ENCODE assay signal across 12 mouse cellular contexts in the genomic region with DNA sequence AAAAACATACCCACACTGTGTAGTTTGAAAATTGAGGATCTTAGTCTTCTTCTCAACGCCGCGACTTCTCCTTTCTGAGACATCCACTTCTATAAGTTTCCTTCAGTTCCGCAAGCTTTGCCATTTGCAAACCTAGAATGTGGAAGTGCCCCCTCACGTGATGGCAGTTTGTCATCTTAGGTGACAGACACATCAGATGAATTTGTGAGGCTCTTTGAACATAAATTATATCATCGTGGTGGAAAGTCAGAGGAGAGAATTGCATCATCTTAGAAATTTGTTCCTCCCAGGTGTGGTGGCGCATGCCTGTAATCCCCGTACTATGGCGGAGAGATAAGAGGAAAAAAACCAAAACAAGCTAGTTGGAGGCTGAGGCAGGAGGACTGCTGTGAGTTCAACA. TPM values are rescaled to one million over a fixed set of nuclear protein-coding genes. Genes with fewer than 3 reads are reported as not detected.
DNase-seq lines count a peak whose midpoint lies in the region; ATAC-seq and TF ChIP-seq lines count a peak whose summit lies in the region.
"Had no signal": no experiment of that assay in that cellular context is flagged by ENCODE, and none has a peak within 500 bp of the region (broad histone marks: within the 10 kb centered on the region; RNA-seq: fewer than 3 reads in every experiment).

No protein-coding gene starts in this region.

- no peak for ATAC-seq in kidney, embryonic 15.5 days (replicated peaks; ENCODE audit: low FRiP score)
- ATAC-seq in lung, embryonic 14.5 days (ENCODE audit: insufficient read depth) = no peak
- no peak for ATAC-seq in midbrain, embryonic 15.5 days (replicated peaks)
- ATAC-seq: forebrain, embryonic 15.5 days had no signal

- no peaks in the 10 kb centered on the region for H3K4me1 ChIP-seq in kidney, adult 2 months (ENCODE audit: control insufficient read depth, insufficient read depth, low read length)
- 0 out of 2 replicates have a peak, but pooled peaks cover 4% of the 10 kb centered on the region for H3K4me1 ChIP-seq in kidney, embryonic 15.5 days
- H3K4me1 ChIP-seq in lung, embryonic 14.5 days (ENCODE audit: insufficient read depth) = no peaks in the 10 kb centered on the region
- H3K4me1 ChIP-seq in midbrain, embryonic 15.5 days = no peaks in the 10 kb centered on the region
- H3K4me1 ChIP-seq in midbrain, embryonic 10.5 days = peaks cover 6% of the 10 kb centered on the region
- H3K4me1 ChIP-seq: forebrain, embryonic 15.5 days had no signal

- H3K9ac ChIP-seq in kidney, embryonic 15.5 days = no peak overlapping the region
- H3K9ac ChIP-seq in lung, embryonic 14.5 days = no peak overlapping the region
- H3K9ac ChIP-seq in midbrain, embryonic 15.5 days = no peak overlapping the region
- H3K9ac ChIP-seq: forebrain, embryonic 15.5 days; heart, embryonic 15.5 days had no signal

- H3K4me3 ChIP-seq in kidney, adult 2 months (ENCODE audit: insufficient read depth, low read depth, low read length) = no peak overlapping the region
- no peak overlapping the region for H3K4me3 ChIP-seq in kidney, embryonic 15.5 days (replicated peaks)
- no peak overlapping the region for H3K4me3 ChIP-seq in lung, embryonic 14.5 days (ENCODE audit: low read depth, low read length)
- no peak overlapping the region for H3K4me3 ChIP-seq in midbrain, embryonic 15.5 days
- no peak overlapping the region for H3K4me3 ChIP-seq in midbrain, embryonic 10.5 days
- H3K4me3 ChIP-seq: forebrain, embryonic 15.5 days; heart, embryonic 15.5 days had no signal

- H3K4me2 ChIP-seq in kidney, embryonic 15.5 days = no peak overlapping the region
- no peak overlapping the region for H3K4me2 ChIP-seq in lung, embryonic 14.5 days
- H3K4me2 ChIP-seq in midbrain, embryonic 15.5 days = no peak overlapping the region
- H3K4me2 ChIP-seq: forebrain, embryonic 15.5 days; heart, embryonic 15.5 days; midbrain, embryonic 11.5 days had no signal

- DNase-seq in kidney, adult 2 months = peak; percentile 43
- DNase-seq in MEL-GATA-1-ER (ENCODE audit: extremely low read depth, low read depth) = peak; percentile 95
- DNase-seq in lung, embryonic 14.5 days = peak; percentile 29
- peak; percentile 50 for DNase-seq in spleen, adult 12 weeks (ENCODE audit: low spot score)
- no peak for DNase-seq in midbrain, embryonic 10.5 days (ENCODE audit: low spot score)
- no peak for DNase-seq in thymus, adult 18-20 months
- DNase-seq: kidney, adult 8-10 months had no signal

- H3K9me3 ChIP-seq in kidney, embryonic 15.5 days (replicated peaks) = no peaks in the 10 kb centered on the region
- no peaks in the 10 kb centered on the region for H3K9me3 ChIP-seq in lung, embryonic 14.5 days (ENCODE audit: low read depth, low read length)
- no peaks in the 10 kb centered on the region for H3K9me3 ChIP-seq in midbrain, embryonic 15.5 days
- no peaks in the 10 kb centered on the region for H3K9me3 ChIP-seq in midbrain, embryonic 10.5 days (replicated peaks)
- H3K9me3 ChIP-seq: forebrain, embryonic 15.5 days; heart, embryonic 15.5 days had no signal

- TF ChIP-seq CTCF in kidney, adult 2 months (conservative IDR thresholded peaks at IDR 0.05; ENCODE audit: insufficient read depth, insufficient read length, low read depth, low read length) = no peak
- TF ChIP-seq CTCF in lung, embryonic 14.5 days (IDR thresholded peaks at IDR 0.05; ENCODE audit: low read depth) = no peak

- TF ChIP-seq POLR2A in kidney, adult 2 months (IDR thresholded peaks at IDR 0.05; ENCODE audit: low read depth, low read length) = no peak

- WGBS in kidney, adult 2 months = 88% methylated on average over 9 of the region's 9 CpGs
- WGBS in kidney, embryonic 15.5 days = 90% methylated on average over 9 of the region's 9 CpGs
- 85% methylated on average over 9 of the region's 9 CpGs for WGBS in lung, embryonic 14.5 days
- WGBS in midbrain, embryonic 15.5 days = 93% methylated on average over 9 of the region's 9 CpGs
- WGBS in midbrain, embryonic 10.5 days = 94% methylated on average over 9 of the region's 9 CpGs

- no peaks in the 10 kb centered on the region for H3K36me3 ChIP-seq in kidney, adult 2 months (ENCODE audit: control insufficient read depth, insufficient read depth, low read length)
- H3K36me3 ChIP-seq in kidney, embryonic 15.5 days = no peaks in the 10 kb centered on the region
- no peaks in the 10 kb centered on the region for H3K36me3 ChIP-seq in lung, embryonic 14.5 days (ENCODE audit: insufficient read depth)
- no peaks in the 10 kb centered on the region for H3K36me3 ChIP-seq in midbrain, embryonic 15.5 days (replicated peaks)
- no peaks in the 10 kb centered on the region for H3K36me3 ChIP-seq in midbrain, embryonic 10.5 days
- H3K36me3 ChIP-seq: forebrain, embryonic 15.5 days; heart, embryonic 15.5 days had no signal

- H3K27ac ChIP-seq in kidney, adult 2 months (ENCODE audit: insufficient read depth, low read depth, low read length) = no peak overlapping the region
- no peak overlapping the region for H3K27ac ChIP-seq in kidney, embryonic 15.5 days
- no peak overlapping the region for H3K27ac ChIP-seq in lung, embryonic 14.5 days (ENCODE audit: low read depth)
- no peak overlapping the region for H3K27ac ChIP-seq in midbrain, embryonic 15.5 days
- H3K27ac ChIP-seq in midbrain, embryonic 10.5 days (replicated peaks) = no peak overlapping the region
- H3K27ac ChIP-seq: forebrain, embryonic 15.5 days; heart, embryonic 15.5 days had no signal

- H3K27me3 ChIP-seq in kidney, adult 2 months (replicated peaks; ENCODE audit: control insufficient read depth, insufficient read depth, low read length) = no peaks in the 10 kb centered on the region
- no peaks in the 10 kb centered on the region for H3K27me3 ChIP-seq in kidney, embryonic 15.5 days
- no peaks in the 10 kb centered on the region for H3K27me3 ChIP-seq in lung, embryonic 14.5 days (ENCODE audit: insufficient read depth, low read length)
- H3K27me3 ChIP-seq in midbrain, embryonic 15.5 days (replicated peaks) = no peaks in the 10 kb centered on the region
- no peaks in the 10 kb centered on the region for H3K27me3 ChIP-seq in midbrain, embryonic 10.5 days (ENCODE audit: low read depth, poor library complexity, severe bottlenecking)
- H3K27me3 ChIP-seq: forebrain, embryonic 15.5 days; heart, embryonic 15.5 days had no signal

RNA-seq across cellular contexts. Expression of a gene that starts 29.1 kb away (rescaled TPM):
- polyA plus RNA-seq in kidney, adult 2 months (2012; rRNA removed) = 1.4 and 2.2 TPM in 2 replicates
- 0.62 and 1.1 TPM in 2 replicates for polyA plus RNA-seq in kidney, embryonic 15.5 days (2015; fragmentation: Nextera tagmentation; extraction: Ambion mirVana)
- 0.83 and 1.1 TPM in 2 replicates for polyA plus RNA-seq in lung, embryonic 14.5 days (2014; fragmentation: Nextera tagmentation; extraction: Ambion mirVana)
- polyA plus RNA-seq in midbrain, embryonic 15.5 days (2015; fragmentation: Nextera tagmentation; extraction: Ambion mirVana) = 0.67 and 1.0 TPM in 2 replicates
- polyA plus RNA-seq in midbrain, embryonic 10.5 days (2016; fragmentation: Nextera tagmentation; extraction: Ambion mirVana) = 0.41 and 0.56 TPM in 2 replicates

RNA-seq across cellular contexts. Expression of a gene that starts 45.8 kb away (rescaled TPM):
- polyA plus RNA-seq in kidney, adult 2 months (2012; rRNA removed) = 19.0 and 21.6 TPM in 2 replicates
- 26.2 and 33.4 TPM in 2 replicates for polyA plus RNA-seq in kidney, embryonic 15.5 days (2015; fragmentation: Nextera tagmentation; extraction: Ambion mirVana)
- 29.5 and 31.6 TPM in 2 replicates for polyA plus RNA-seq in lung, embryonic 14.5 days (2014; fragmentation: Nextera tagmentation; extraction: Ambion mirVana)
- 14.5 and 15.3 TPM in 2 replicates for polyA plus RNA-seq in midbrain, embryonic 15.5 days (2015; fragmentation: Nextera tagmentation; extraction: Ambion mirVana)
- 30.0 and 30.1 TPM in 2 replicates for polyA plus RNA-seq in midbrain, embryonic 10.5 days (2016; fragmentation: Nextera tagmentation; extraction: Ambion mirVana)

RNA-seq across cellular contexts. Expression of a gene that starts 57.6 kb away (rescaled TPM):
- polyA plus RNA-seq in kidney, adult 2 months (2012; rRNA removed) = 22.2 and 32.2 TPM in 2 replicates
- polyA plus RNA-seq in kidney, embryonic 15.5 days (2015; fragmentation: Nextera tagmentation; extraction: Ambion mirVana) = 166 and 167 TPM in 2 replicates
- 191 TPM in 2 replicates for polyA plus RNA-seq in lung, embryonic 14.5 days (2014; fragmentation: Nextera tagmentation; extraction: Ambion mirVana)
- polyA plus RNA-seq in midbrain, embryonic 15.5 days (2015; fragmentation: Nextera tagmentation; extraction: Ambion mirVana) = 130 and 131 TPM in 2 replicates
- 203 and 216 TPM in 2 replicates for polyA plus RNA-seq in midbrain, embryonic 10.5 days (2016; fragmentation: Nextera tagmentation; extraction: Ambion mirVana)

RNA-seq across cellular contexts. Expression of a gene that starts 59.5 kb away (rescaled TPM):
- 346 and 485 TPM in 2 replicates for polyA plus RNA-seq in kidney, adult 2 months (2012; rRNA removed)
- 1,106 and 1,152 TPM in 2 replicates for polyA plus RNA-seq in kidney, embryonic 15.5 days (2015; fragmentation: Nextera tagmentation; extraction: Ambion mirVana)
- polyA plus RNA-seq in lung, embryonic 14.5 days (2014; fragmentation: Nextera tagmentation; extraction: Ambion mirVana) = 1,179 and 1,189 TPM in 2 replicates
- polyA plus RNA-seq in midbrain, embryonic 15.5 days (2015; fragmentation: Nextera tagmentation; extraction: Ambion mirVana) = 1,207 and 1,280 TPM in 2 replicates
- 965 and 979 TPM in 2 replicates for polyA plus RNA-seq in midbrain, embryonic 10.5 days (2016; fragmentation: Nextera tagmentation; extraction: Ambion mirVana)

Comparison
In these comparisons a context has a peak if more than half of its experiments do, and no peak if none do; other contexts are left out.
1. DNase-seq: peak in kidney, adult 2 months (single experiment), MEL-GATA-1-ER (single experiment), lung, embryonic 14.5 days (single experiment) and spleen, adult 12 weeks (single experiment); none in midbrain, embryonic 10.5 days (single experiment) and thymus, adult 18-20 months (0 of 2).